Mouse (Mus musculus) hindlimb bud, embryonic 11.5 days (tissue): ENCODE results near the gene Syt3.

Source experiments
- DNase-seq: peaks from one replicate; pipeline ENCODE4 v3.0.0-alpha.2; 2012; ENCODE audit warnings: low read depth, low spot score; ENCODE audit errors: extremely low spot score

Syt3 gene

DNA sequence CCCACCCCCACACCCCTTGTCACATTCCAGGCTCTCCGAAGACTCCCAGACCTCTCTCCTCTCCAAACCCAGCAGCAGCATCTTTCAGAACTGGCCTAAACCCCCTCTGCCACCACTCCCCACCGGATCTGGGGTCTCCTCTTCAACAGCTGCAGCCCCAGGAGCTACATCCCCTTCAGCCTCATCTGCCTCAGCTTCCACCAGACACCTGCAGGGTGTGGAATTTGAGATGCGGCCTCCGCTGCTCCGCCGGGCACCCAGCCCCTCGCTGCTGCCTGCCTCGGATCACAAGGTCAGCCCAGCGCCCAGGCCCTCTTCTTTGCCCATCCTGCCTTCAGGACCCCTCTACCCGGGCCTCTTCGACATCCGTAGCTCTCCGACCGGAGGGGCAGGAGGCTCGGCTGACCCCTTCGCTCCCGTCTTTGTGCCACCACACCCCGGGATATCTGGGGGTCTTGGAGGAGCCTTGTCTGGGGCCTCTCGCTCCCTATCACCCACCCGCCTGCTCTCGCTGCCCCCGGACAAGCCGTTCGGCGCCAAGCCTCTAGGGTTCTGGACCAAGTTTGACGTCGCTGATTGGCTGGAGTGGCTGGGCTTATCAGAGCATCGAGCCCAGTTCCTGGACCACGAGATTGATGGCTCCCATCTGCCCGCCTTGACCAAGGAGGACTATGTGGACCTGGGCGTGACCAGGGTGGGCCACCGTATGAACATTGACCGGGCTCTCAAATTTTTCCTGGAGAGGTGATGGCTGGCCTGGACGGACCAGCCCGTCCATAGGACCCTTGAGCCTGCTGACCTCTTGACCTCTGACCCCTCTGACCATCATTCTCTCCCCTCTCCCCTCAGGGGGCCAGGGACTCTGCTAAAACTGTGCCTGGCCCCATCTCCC lies 27.1 kb upstream of the Syt3 start:
- DNase-seq = no peak

- DNase-seq = no peak
Observed at GRCm38 (mm10) chr7:44357531-44357930, 26.4 kb upstream of the Syt3 start.

DNA sequence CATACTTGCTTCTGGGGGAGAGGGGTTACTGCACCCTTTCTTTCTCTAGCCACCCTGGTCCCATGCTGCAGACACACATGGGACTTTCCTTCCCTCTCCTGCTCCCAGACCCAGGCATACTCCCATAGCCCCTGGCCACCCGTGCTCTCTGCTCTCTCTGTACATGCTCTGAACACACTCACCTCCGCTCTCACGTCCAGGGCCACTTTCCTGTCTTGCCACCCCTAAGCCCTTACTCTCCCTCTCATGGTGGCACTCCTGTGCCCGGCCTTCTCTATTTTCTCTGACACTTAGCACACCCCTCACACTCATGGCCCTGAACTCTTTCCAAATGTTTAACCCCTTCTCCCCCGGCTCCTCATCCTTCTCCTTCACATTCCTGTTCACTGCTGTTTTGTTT lies 25.9 kb upstream of the Syt3 start:
- DNase-seq = no peak

DNA sequence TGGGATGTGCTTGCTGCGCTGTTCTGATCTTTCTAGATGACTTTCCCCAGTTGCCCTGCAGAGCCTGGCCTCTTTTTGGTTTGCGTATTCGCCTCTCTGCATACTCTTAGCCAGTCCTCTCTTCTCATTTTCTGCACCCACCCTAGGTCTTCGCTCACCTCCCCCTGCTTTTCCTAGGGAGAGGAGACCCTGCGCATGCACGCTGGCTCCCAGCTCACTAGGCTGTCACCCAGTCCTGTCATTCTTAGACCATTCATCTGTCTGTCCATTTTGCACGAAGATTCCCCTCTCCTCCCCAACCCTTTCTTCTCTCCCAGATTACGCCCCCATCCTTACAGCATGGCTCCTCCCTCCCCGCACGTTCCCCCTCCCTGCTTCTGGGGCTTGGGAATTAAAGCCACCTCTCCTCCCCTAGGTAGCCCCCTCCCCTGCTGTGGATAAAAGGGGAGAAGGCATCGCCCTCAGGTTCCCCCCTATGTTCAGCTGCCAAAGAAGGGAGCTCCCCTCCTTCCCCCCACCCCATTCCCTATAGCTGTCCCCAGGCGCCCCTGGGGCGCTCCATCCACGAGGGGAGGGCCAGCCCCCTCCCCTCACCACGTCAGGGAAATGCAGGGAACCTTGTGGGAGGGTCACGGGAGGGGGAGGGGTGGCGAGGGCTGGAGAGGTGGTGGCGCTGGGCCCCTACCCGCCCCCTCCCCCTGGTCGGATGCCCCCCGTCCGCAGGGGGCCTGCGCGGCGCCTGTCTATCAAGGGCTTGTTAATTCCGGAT lies 24.8 kb upstream of the Syt3 start:
- no peak for DNase-seq

DNA sequence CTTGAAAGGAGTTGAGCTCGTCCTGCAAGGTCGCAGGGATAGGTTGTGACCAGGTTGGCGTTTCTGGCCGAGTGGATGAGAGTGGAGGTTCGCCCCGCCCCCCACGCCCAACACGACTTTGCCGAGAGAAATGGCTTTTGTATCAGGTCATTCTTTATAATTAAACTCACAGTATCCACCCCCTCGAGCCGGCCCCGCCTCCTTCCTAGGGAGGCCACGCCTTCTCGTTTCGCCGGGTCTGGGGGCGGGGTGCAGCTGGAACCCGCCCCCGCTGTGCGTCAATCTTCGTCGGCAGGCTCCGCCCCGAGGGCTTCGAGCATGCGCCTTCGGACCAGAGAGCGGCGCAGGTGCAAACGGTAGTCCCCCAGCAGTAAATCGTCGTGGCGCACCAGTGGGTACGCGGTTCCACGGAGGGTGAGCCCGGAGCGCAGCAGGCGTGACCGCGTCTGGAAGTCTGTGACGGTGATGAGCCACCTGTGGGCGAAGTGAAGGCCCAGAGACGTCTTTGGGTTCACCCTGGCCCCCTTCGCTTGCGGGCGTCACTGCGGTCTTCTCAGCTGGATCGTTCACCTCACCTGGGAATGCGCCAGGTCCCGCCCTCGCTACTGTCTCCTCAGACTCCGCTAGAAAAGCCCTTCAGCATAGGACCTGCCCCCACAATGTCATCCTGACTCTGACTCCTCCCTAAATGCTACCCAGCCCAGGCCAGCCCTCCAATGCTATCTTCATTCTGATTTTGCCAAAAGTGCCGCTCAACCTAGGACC lies 23.8 kb upstream of the Syt3 start:
- no peak for DNase-seq

- no peak for DNase-seq
Observed at GRCm38 (mm10) chr7:44360792-44361301, 23.1 kb upstream of the Syt3 start.

- DNase-seq = no peak
Observed at GRCm38 (mm10) chr7:44372678-44373077, 11.2 kb upstream of the Syt3 start.

DNA sequence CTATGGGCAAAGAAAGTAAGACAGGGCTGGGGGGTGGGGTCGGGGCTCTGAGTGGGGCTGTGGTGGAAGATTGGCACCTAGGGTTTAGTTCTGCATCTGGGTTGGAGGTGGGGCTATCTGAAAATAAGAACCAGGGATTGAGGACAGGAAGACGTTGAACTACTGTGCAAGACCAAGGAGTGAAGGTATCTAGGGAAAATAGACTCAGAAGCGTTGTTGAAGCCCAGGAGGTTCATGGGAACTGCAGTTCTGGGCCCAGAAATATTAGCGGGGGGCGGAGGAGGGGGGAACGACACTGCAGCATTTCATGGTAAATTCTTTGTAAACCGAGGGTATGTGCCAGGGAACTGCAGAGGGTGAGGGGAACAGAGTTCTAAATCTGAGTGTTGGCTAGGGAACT lies 10.4 kb upstream of the Syt3 start:
- DNase-seq = no peak

DNA sequence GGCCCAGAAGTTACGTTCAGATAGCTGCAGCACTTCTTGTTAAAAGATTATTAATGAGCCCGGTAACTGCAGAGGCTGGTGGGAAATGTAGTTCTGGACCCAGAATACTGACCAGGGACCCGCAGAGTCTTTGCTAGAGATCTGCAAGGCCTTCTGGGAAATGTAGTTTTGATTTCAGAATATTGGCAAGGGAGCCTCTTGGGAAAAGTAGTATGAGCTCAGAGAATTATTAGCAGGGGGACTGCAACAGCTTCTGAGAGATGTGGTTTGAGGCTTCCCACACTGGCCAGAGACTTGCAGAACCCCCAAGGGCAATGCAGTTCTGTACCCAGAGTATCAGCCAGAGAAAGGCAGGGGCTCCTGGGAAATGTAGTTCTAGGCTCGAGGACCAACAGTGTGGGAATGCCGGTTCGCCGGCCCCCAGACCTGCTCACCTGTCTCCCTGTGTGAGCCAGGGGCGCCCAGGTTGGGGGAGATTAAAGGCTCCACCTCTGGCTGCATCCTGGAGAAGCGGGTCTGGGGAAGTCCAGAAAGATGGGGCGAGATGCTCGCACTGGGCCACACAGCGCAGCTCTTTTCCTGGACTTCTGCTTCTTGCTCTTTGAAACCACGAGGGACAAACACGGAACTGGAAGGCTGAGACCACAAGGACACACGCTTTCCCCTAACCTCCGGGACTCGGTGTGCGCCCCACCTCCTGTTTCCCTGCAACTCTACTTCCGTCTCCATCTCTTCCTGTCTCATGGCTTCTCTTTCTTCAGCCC lies 9.8 kb upstream of the Syt3 start:
- DNase-seq = no peak

DNA sequence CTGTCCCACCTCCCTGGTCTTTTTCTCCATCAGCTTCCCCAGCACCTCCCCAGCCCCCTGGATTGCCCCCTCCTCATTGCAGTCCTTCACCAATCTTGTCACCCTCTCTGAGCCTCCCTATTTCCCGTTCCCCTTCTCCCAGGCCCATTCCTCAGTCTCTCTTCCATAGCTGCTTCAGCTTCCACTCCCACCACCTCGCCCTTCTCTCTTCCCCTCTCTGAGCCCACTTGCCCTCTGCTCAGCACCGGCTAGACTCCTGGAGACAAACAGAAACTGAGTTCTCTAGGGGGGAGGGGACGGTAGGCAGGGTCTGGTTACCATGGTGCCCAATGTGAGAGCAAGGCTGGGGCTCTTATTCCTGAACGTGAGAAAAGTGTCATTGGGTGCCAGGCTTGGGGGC lies 9.1 kb upstream of the Syt3 start:
- DNase-seq = no peak

GRCm38 (mm10) chr7:44375207-44375606 lies 8.7 kb upstream of the Syt3 start:
- no peak for DNase-seq

DNA sequence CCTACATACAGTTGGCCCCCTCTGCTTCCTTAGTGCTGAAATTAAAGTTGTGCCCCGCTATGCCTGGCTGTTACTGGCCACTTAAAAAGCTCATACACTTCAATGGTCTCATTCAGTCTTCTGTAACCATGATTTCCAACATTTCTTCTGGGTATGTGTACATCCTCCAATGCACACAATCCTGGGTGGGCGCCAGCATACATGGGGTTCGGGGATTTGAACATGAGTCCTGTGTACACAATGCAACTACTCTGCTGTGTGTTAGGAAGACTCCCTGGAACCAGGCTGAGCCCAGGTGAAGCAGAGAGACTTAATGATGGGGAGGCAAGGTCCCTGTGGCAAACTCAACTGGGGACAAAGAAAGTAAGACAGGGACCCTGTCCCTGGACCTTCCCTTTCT lies 8.1 kb upstream of the Syt3 start:
- no peak for DNase-seq

DNA sequence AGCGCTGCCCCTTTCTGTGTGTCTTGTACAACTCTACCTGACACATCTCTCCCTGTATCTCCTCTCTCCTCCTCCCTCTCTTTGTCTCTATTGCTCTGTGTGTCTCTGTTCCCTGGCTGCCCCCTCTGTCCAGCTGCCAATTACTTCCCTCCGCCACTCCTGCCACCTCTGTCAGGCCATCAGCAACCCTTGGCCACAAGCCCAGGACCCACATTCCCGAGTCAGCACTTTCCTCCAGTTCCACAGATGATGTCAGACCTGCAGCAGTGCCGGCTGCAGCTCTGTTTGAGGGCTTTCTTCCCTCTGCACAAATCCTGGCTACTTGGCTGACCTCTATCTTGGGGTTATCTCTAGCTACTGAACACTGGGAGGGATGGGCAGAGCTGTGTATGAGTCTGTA lies 5.6 kb upstream of the Syt3 start:
- DNase-seq = no peak

- DNase-seq = no peak
Observed at GRCm38 (mm10) chr7:44382541-44382940, 1.4 kb upstream of the Syt3 start.

GRCm38 (mm10) chr7:44384716-44385059 lies 786 bp downstream of the Syt3 start:
- no peak for DNase-seq

- DNase-seq = no peak
Observed at GRCm38 (mm10) chr7:44385720-44386119, 1.8 kb downstream of the Syt3 start, which contains the start of gene 1700008O03Rik. TSS of gene 1700008O03Rik (minus strand) at chr7:44385820.

GRCm38 (mm10) chr7:44391831-44392230 lies 7.9 kb downstream of the Syt3 start:
- DNase-seq = no peak

DNA sequence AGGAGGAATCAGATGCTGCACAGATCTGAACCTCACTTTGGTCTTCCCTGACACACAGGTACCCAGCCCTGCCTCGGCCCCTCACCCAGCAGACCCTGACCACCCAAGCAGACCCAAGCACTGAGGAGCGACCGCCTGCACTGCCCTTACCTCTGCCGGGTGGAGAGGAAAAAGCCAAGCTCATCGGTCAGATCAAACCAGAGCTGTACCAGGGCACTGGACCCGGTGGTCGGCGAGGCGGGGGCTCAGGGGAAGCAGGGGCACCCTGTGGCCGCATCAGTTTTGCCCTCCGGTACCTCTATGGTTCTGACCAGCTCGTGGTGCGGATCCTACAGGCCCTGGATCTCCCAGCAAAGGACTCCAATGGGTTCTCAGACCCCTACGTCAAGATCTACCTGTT lies 8.4 kb downstream of the Syt3 start:
- no peak for DNase-seq

DNA sequence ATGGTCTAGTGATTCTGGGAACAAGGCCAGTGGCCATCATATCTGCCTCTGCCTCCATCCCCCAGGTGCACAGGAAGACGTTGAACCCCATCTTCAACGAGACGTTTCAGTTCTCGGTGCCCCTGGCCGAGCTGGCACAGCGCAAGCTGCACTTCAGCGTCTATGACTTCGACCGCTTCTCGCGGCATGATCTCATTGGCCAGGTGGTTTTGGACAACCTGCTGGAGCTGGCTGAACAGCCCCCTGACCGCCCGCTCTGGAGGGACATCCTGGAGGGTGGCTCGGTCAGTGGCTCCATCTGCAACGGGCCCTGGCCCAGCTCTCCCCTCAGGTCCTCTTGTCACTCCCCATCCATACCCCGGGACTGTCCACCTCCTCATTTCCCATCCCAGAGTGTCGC lies 9.4 kb downstream of the Syt3 start:
- no peak for DNase-seq

DNA sequence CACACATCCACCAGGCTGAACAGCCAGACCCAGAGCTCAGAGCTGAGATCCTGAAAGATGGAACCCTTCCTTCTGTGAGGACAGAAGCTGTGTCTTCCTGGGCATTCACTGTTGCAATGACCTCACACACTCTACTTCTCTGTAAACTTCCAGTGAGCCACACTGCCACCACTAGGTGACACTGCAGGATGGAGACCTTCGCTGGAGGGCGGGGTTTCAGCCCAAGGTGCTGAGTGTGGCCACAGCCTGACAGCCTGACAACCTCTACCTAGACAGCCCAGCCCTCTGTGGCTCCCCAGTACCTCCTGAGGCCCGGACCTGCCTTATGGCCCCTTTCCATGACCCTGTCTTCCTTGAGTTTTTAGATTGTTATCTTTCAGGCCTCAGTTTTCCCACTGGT lies 14.7 kb downstream of the Syt3 start:
- no peak for DNase-seq

GRCm38 (mm10) chr7:44401673-44402072 lies 17.8 kb downstream of the Syt3 start:
- no peak for DNase-seq
